Mouse (Mus musculus): ENCODE data around the gene Nudt19. TPM values are rescaled to one million over a fixed set of nuclear protein-coding genes. Genes with fewer than 3 reads are reported as not detected.
A peak's percentile ranks its signal among the peaks of the same experiment; 100 is the strongest.
"Not testable (repeated sequence)": the region's sequence is repeated elsewhere in the genome, so short reads cannot be mapped to it uniquely, and the experiment has no call there.

Gene Nudt19
- total RNA-seq, 2 experiments from 2014 or later: 65.1 to 67.3 TPM

- H3K27ac ChIP-seq: no peak overlapping the region
- no peak overlapping the region for H3K4me3 ChIP-seq
- no peak for DNase-seq (ENCODE audit: low spot score in 2 of 2)
- TF ChIP-seq CTCF (conservative IDR thresholded peaks at IDR 0.05): no peak
Observed at GRCm38 (mm10) chr7:35558681-35559080, 2.6 kb upstream of the Nudt19 start.

GRCm38 (mm10) chr7:35557577-35557976 is 1.5 kb upstream of the Nudt19 start:
- TF ChIP-seq CTCF (conservative IDR thresholded peaks at IDR 0.05): no peak
- no peak overlapping the region for H3K4me3 ChIP-seq
- no peak overlapping the region for H3K27ac ChIP-seq
- DNase-seq (ENCODE audit: low spot score in 2 of 2): no peak

GRCm38 (mm10) chr7:35556905-35557304 is 801 bp upstream of the Nudt19 start:
- no peak overlapping the region for H3K27ac ChIP-seq
- TF ChIP-seq CTCF (conservative IDR thresholded peaks at IDR 0.05): no peak
- no peak overlapping the region for H3K4me3 ChIP-seq
- no peak for DNase-seq (ENCODE audit: low spot score in 2 of 2)

- TF ChIP-seq CTCF (conservative IDR thresholded peaks at IDR 0.05): no peak
- Histone ChIP-seq H3K27ac (peak overlapping the region; percentile 95), H3K4me3 (peak overlapping the region; percentile 83)
Observed at GRCm38 (mm10) chr7:35555224-35556204, 590 bp downstream of the Nudt19 start.

GRCm38 (mm10) chr7:35554605-35555175 is 1.4 kb downstream of the Nudt19 start:
- Histone ChIP-seq H3K4me3 (peak overlapping the region; percentile 83), H3K27ac (peak overlapping the region; percentile 95)
- no peak for TF ChIP-seq CTCF (conservative IDR thresholded peaks at IDR 0.05)
- DNase-seq (ENCODE audit: low spot score in 2 of 2): peak; percentile 26 to 50

More at GRCm38 (mm10) chr7:35555224-35556204, 590 bp downstream of the Nudt19 start:
- peak; percentile 89 to 92 for DNase-seq (ENCODE audit: low spot score in 2 of 2)

- peak; percentile 73 for TF ChIP-seq CTCF (conservative IDR thresholded peaks at IDR 0.05)
- Histone ChIP-seq H3K27ac (peak overlapping the region; percentile 95), H3K4me3 (peak overlapping the region; percentile 83)
- DNase-seq (ENCODE audit: low spot score in 2 of 2): peak; percentile 21 to 26
Observed at GRCm38 (mm10) chr7:35553751-35554604, 2.1 kb downstream of the Nudt19 start.

GRCm38 (mm10) chr7:35545881-35546280 is 10.2 kb downstream of the Nudt19 start:
- Histone ChIP-seq H3K4me3 (no peak overlapping the region), H3K27ac (no peak overlapping the region)
- peak; percentile 59 to 60 for DNase-seq (ENCODE audit: low spot score in 2 of 2)
- peak; percentile 93 for TF ChIP-seq CTCF (conservative IDR thresholded peaks at IDR 0.05)

GRCm38 (mm10) chr7:35537562-35537961 is 18.5 kb downstream of the Nudt19 start, which contains the start of gene Tdrd12:
Gene Tdrd12 (minus strand): TSS chr7:35537745.
- no peak within 1 kb of the TSS for H3K4me3 ChIP-seq
- no peak within 1 kb of the TSS for H3K27ac ChIP-seq
- TF ChIP-seq CTCF (conservative IDR thresholded peaks at IDR 0.05): peak; percentile 47
- no peak for DNase-seq (ENCODE audit: low spot score in 2 of 2)

GRCm38 (mm10) chr7:35535750-35536512 is 20.2 kb downstream of the Nudt19 start:
- no peak overlapping the region for H3K27ac ChIP-seq
- no peak overlapping the region for H3K4me3 ChIP-seq
- TF ChIP-seq CTCF (conservative IDR thresholded peaks at IDR 0.05): no peak
- DNase-seq (ENCODE audit: low spot score in 2 of 2): no peak

GRCm38 (mm10) chr7:35530544-35530943 is 25.6 kb downstream of the Nudt19 start:
- H3K4me3 ChIP-seq; H3K27ac ChIP-seq; DNase-seq (ENCODE audit: low spot score in 2 of 2): not testable (repeated sequence)

- Histone ChIP-seq H3K4me3 (no peak overlapping the region), H3K27ac (no peak overlapping the region)
- no peak for DNase-seq (ENCODE audit: low spot score in 2 of 2)
- no peak for TF ChIP-seq CTCF (conservative IDR thresholded peaks at IDR 0.05)
Observed at GRCm38 (mm10) chr7:35530026-35530425, 26.1 kb downstream of the Nudt19 start.

GRCm38 (mm10) chr7:35526795-35527194 is 29.3 kb downstream of the Nudt19 start:
- no peak overlapping the region for H3K27ac ChIP-seq
- H3K4me3 ChIP-seq: no peak overlapping the region
- no peak for TF ChIP-seq CTCF (conservative IDR thresholded peaks at IDR 0.05)
- DNase-seq (ENCODE audit: low spot score in 2 of 2): no peak

Data from layer of hippocampus, adult 2 months (tissue).